Mouse (Mus musculus) testis, adult 2 months (tissue): ENCODE data around the gene Ttc30a1.

ENCODE experiments used
- CTCF ChIP-seq: fragments of 200-500 bp; IDR thresholded peaks from 2 replicates; pipeline ENCODE4 v1.5.1; 2012; ENCODE audit warnings: low read depth, mild to moderate bottlenecking, inconsistent platforms, low read length, moderate library complexity; ENCODE audit not compliant: control insufficient read depth, insufficient read depth, insufficient replicate concordance
- POLR2A ChIP-seq: fragments of 200-500 bp; IDR thresholded peaks from 2 replicates; pipeline ENCODE4 v1.6.1; 2012; ENCODE audit warnings: low read depth, mild to moderate bottlenecking, inconsistent platforms, low read length, moderate library complexity; ENCODE audit not compliant: control insufficient read depth

- TF ChIP-seq POLR2A (no peak), CTCF (no peak)
Observed at GRCm38 (mm10) chr2:76002899-76003298, 21.1 kb upstream of the Ttc30a1 start.
